Mouse (Mus musculus) stomach, postnatal 0 days (tissue): ENCODE data around the gene Draxin.
A peak's percentile ranks its signal among the peaks of the same experiment; 100 is the strongest.

Experiments used
- CTCF ChIP-seq: IDR thresholded peaks from 2 replicates; pipeline ENCODE4 v1.5.1; 2016; ENCODE audit warnings: antibody characterized with exemption, low read depth, mild to moderate bottlenecking, moderate library complexity
- EP300 ChIP-seq: optimal IDR thresholded peaks from 2 replicates; pipeline ENCODE3; 2016; ENCODE audit warnings: antibody characterized with exemption

DNA sequence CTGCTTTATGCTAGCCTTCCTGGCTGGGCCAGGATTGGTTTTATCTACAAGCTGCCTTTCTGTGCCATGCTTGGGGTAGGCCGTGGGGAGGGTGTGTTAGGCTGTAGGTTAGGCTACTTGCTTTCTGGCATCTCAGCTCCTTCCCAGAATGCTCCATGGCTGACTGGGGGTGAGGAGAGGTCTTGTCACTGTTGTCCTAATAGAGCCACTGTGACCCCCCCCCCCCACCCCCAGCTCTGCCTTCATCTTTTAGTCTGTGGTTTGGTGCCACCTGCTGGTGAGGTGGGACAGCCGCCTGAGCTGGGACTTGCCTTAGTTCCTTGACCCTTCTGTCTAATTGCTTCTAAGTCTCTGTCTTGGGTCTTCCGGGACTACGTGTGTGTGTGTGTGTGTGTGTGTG is 36.5 kb upstream of the Draxin start:
- TF ChIP-seq CTCF (peak; percentile 73), EP300 (no peak)
